Mouse (Mus musculus) liver, embryonic 16.5 days (tissue): ENCODE data around the gene Dgcr6. TPM values are rescaled to one million over a fixed set of nuclear protein-coding genes. Genes with fewer than 3 reads are reported as not detected.

ENCODE experiments used
- ATAC-seq: fragments of 200-750 bp; cut with Nextera tagmentation; 2 replicates; pipeline ENCODE4 v1.8.0; 2017; ENCODE audit warnings: low read depth, mild to moderate bottlenecking, moderate number of reproducible peaks, moderate library complexity
- H3K27ac ChIP-seq: fragments of 300-500 bp; sonication (generic); 2 replicates; pipeline ENCODE4 v1.5.1; 2014; ENCODE audit warnings: mild to moderate bottlenecking, low read length
- H3K27me3 ChIP-seq: fragments of 300-500 bp; sonication (generic); 2 replicates; pipeline ENCODE4 v1.6.1; 2014; ENCODE audit warnings: low read depth, low read length, mixed read lengths; ENCODE audit not compliant: control insufficient read depth, insufficient read depth
- H3K36me3 ChIP-seq: fragments of 300-500 bp; sonication (generic); 2 replicates; pipeline ENCODE4 v1.6.1; 2014; ENCODE audit warnings: mild to moderate bottlenecking; ENCODE audit not compliant: control insufficient read depth, insufficient read depth
- H3K4me1 ChIP-seq: fragments of 300-500 bp; sonication (generic); 2 replicates; pipeline ENCODE4 v1.6.1; 2014; ENCODE audit warnings: low read depth, low read length, mixed read lengths; ENCODE audit not compliant: control insufficient read depth
- H3K4me2 ChIP-seq: fragments of 300-500 bp; sonication (generic); 2 replicates; pipeline ENCODE4 v1.6.1; 2014; ENCODE audit warnings: low read depth, low read length, mixed read lengths
- H3K4me3 ChIP-seq: fragments of 300-500 bp; sonication (generic); 2 replicates; pipeline ENCODE4 v1.5.1; 2014; ENCODE audit warnings: low read depth, mild to moderate bottlenecking, low read length
- H3K9ac ChIP-seq: fragments of 300-500 bp; sonication (generic); 2 replicates; pipeline ENCODE4 v1.6.1; 2014; ENCODE audit warnings: low read depth, low read length
- H3K9me3 ChIP-seq: fragments of 300-500 bp; sonication (generic); replicated peaks from 2 replicates; pipeline ENCODE4 v1.6.1; 2016; ENCODE audit warnings: low read length; ENCODE audit not compliant: control insufficient read depth
- WGBS: fragments of 180-500 bp; shearing (Covaris S2); extraction: QIAGEN DNeasy Blood & Tissue Kit; methylation state at CpG from one replicate; pipeline ENCODE4 v1.1.7; 2014; ENCODE audit not compliant: insufficient replicate concordance; 5-methylcytosine and 5-hydroxymethylcytosine counted together
- polyA plus RNA-seq: library from polyadenylated mRNA; unstranded; fragments of >200 nt; fragmentation: Nextera tagmentation; extraction: Ambion mirVana; gene quantifications from 2 replicates; pipeline ENCODE4 v1.2.1, GENCODE M21; 2015

Gene Dgcr6
- polyA plus RNA-seq, 1 experiment from 2014 or later: 17.1 TPM

DNA sequence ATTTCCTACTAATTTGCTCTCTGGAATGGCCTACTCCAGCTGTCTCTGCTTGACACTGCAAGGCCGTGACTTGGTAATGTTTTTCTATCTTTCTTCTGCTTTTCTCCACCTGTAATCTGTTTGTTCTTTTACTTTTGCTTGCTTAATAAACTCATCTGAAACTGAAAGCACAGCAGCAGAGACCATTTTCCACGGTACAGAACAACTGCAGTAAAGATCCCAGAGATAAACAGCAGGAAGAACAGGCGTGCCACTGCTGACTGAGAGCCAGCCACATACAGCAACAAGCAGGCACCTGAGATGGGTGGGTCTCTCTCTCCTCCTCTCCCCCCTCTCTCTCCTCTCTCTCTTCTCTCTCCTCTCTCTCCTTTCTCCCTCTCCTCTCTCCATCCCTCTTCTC lies 22.5 kb downstream of the Dgcr6 start:
- Histone ChIP-seq H3K27me3 (no peaks in the 10 kb centered on the region), H3K4me3 (no peak overlapping the region), H3K4me1 (no peaks in the 10 kb centered on the region), H3K4me2 (no peak overlapping the region), H3K36me3 (no peaks in the 10 kb centered on the region), H3K27ac (no peak overlapping the region), H3K9me3 (no peaks in the 10 kb centered on the region), H3K9ac (no peak overlapping the region)
- 24% methylated on average over 3 of the region's 3 CpGs for WGBS
- no peak for ATAC-seq

DNA sequence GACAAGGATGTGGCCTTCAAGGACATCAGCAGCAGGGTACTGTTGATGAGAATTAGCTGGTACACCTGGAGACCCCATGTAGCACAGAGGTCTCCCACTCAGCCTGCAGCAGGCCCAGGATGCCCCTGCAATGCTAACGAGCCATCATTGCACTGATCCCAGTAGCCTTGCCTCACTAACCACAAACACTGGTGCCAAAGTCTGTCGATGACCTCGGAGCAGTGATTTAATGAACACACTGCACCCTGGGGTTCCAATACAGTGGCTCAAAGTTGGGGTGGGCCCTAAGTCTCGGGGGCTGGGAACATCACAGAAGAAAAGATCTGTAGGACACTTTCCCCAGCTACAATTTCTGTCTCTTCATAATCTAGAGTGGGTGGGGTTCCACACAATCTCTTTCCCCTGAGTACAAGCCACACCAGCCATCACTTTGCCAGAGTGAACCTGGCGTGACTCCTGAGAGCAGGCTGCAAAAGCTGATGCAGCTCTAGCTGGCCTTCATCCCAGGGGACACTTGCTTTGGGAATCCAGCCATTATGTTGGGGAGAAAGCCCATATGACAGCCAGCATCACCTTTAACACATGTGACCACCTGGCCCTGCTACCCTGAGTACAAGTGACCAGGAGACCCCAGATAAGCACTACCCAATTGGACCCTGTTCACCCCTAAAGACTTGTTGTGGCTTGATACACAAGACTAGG lies 25.8 kb downstream of the Dgcr6 start:
- no peak for ATAC-seq
- no peaks in the 10 kb centered on the region for H3K4me1 ChIP-seq

DNA sequence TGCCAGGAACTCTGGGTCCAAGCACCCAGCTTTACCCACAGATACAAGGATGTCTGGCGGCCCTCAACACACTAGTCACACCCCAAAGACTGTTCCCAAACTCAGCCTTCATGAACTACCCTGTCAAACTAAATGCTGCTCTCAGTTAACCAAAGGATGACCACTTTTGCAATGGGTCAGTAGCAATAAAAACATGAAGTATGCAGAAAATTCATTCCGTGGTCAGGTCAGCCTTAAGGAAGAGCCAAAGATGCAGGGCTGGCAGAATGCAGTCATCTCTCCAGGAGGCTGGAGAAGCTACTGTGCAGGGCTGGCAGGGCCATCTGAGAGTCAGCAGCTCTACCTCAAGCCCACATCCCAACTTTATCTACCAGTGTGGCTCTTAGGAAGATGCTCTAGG lies 26.6 kb downstream of the Dgcr6 start:
- H3K4me1 ChIP-seq: no peaks in the 10 kb centered on the region
- H3K9me3 ChIP-seq: no peaks in the 10 kb centered on the region
- no peaks in the 10 kb centered on the region for H3K27me3 ChIP-seq
- H3K4me2 ChIP-seq: no peak overlapping the region
- no peak overlapping the region for H3K9ac ChIP-seq
- no peak for ATAC-seq
- no peak overlapping the region for H3K4me3 ChIP-seq
- WGBS: 56% methylated on average over 2 of the region's 2 CpGs
- no peak overlapping the region for H3K27ac ChIP-seq
- H3K36me3 ChIP-seq: no peaks in the 10 kb centered on the region

More for the DNA sequence above, 25.8 kb downstream of the Dgcr6 start:
- Histone ChIP-seq H3K9ac (no peak overlapping the region), H3K4me3 (no peak overlapping the region), H3K9me3 (no peaks in the 10 kb centered on the region), H3K27me3 (no peaks in the 10 kb centered on the region), H3K4me2 (no peak overlapping the region), H3K36me3 (no peaks in the 10 kb centered on the region), H3K27ac (no peak overlapping the region)
- 65% methylated on average over 5 of the region's 5 CpGs for WGBS

DNA sequence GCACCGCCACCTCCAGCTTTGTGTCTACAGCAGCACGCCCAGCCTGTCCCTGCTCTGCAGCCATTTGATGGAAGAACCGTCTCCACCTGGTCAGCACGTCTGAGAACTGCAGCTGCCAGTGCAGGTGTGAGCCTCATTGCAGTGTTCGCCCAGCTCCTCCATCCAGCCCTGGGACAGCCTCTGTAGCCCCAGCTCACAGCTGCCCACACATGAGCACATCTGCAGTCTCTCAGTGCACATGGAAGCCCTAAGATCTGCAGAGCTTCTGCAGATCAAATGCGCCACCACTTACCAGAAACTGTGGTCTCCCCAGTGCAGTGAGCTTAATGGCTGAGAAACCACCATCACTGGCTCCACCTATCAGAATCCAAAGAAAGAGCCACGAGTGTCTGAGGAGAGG lies 27.5 kb downstream of the Dgcr6 start:
- Histone ChIP-seq H3K27me3 (no peaks in the 10 kb centered on the region), H3K9me3 (no peaks in the 10 kb centered on the region), H3K4me3 (no peak overlapping the region), H3K4me1 (no peaks in the 10 kb centered on the region), H3K9ac (no peak overlapping the region), H3K36me3 (no peaks in the 10 kb centered on the region), H3K4me2 (no peak overlapping the region), H3K27ac (no peak overlapping the region)
- ATAC-seq: no peak
- 68% methylated on average over 7 of the region's 7 CpGs for WGBS

DNA sequence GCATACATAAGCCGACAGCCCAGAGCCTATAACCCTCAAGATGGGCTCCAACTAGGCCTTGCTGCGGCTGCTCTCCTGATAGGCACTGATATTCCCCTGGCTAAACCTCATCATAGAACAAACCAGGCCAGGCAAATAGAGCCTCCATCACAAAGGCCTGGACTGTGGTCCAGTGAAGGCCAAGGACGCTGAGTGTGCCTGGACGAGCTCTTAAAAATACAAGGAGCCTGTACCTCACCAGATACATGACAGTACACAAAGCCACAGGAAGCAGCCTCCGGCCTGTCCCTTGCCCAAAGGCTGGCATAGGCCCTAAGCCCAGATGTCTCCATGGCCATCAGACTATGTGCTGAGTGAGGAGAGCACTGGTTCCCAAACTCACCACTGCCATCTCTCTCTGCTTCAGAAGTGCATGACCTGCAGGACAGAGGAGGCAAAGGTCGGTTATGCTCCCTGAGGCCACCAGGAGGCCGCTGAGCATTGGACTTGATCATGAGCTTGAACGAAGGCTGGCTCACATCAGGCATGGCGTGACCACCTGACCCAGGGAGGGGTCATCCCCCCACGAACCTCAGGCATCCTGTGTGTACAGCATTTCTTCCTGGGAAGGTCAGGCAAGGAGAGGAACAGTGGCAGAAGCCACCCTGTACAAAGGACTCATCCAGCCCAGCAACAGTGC lies 28.6 kb downstream of the Dgcr6 start:
- H3K9me3 ChIP-seq: no peaks in the 10 kb centered on the region
- ATAC-seq: no peak
- no peak overlapping the region for H3K4me3 ChIP-seq
- H3K9ac ChIP-seq: no peak overlapping the region
- no peaks in the 10 kb centered on the region for H3K27me3 ChIP-seq
- H3K4me1 ChIP-seq: no peaks in the 10 kb centered on the region
- no peak overlapping the region for H3K4me2 ChIP-seq
- H3K36me3 ChIP-seq: no peaks in the 10 kb centered on the region
- 58% methylated on average over 10 of the region's 10 CpGs for WGBS
- H3K27ac ChIP-seq: no peak overlapping the region

DNA sequence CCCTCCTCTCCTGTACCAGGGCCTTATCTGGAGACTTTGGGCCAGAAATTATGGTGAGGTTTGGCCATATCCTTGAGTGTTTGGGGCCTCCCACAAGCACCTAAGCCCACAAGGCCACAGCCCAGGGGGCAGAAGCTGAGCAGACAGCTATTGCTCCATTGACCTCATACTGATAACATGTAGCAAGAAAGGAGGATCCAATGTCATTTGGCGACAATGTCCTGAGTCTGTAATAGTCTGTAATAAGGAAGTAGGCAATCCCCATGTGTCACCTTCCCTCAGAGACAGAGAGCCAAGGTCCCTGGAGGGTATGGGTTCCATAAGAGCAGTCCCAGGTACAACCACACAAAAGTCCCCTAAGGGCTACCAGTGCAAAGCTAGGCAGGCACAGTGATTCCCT lies 29.6 kb downstream of the Dgcr6 start:
- no peak overlapping the region for H3K27ac ChIP-seq
- no peaks in the 10 kb centered on the region for H3K4me1 ChIP-seq
- WGBS: 39% methylated on average over 1 of the region's 1 CpGs
- no peak overlapping the region for H3K4me3 ChIP-seq
- H3K9me3 ChIP-seq: no peaks in the 10 kb centered on the region
- no peak overlapping the region for H3K4me2 ChIP-seq
- peaks cover 2% of the 10 kb centered on the region; the same call in 1 of the 2 replicates for H3K27me3 ChIP-seq
- ATAC-seq: no peak
- H3K9ac ChIP-seq: no peak overlapping the region
- H3K36me3 ChIP-seq: no peaks in the 10 kb centered on the region

DNA sequence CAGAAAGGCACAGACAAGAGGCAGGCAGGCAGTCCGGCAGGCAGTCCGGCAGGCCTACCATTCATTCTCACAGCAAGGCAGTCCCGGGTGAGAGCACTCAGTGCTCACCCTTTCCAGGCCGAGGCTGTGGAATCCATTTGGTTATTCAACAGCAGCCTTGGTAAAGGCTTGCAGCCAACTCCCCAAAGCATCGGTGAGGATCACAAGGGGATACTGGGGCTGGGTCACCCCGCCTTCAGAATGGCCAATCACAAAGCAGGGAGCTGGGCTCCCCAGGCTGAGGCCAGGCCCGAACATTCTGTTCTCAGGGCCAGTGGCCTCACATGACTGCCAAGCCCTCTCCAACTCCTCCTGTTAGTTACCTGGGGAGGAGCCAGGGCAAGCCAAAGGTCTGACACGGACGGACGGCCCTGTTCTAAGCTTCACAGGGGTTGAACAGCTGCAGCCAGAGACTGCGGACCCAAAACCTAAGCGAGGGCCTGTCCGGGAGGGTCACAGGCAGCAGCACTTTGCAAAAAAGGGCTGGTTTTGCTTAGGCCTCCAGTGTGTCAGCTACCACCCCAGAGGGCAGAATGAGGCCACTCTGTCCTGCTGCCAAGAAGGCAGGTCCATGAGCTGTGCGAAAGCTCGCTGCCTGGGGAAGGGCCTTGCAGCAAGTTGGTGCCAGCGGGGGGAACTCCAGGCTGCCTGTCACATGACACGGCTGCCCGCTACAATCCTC lies 30.7 kb downstream of the Dgcr6 start:
- no peak overlapping the region for H3K4me2 ChIP-seq
- no peak overlapping the region for H3K4me3 ChIP-seq
- no peak overlapping the region for H3K27ac ChIP-seq
- ATAC-seq: no peak
- no peaks in the 10 kb centered on the region for H3K36me3 ChIP-seq
- no peak overlapping the region for H3K9ac ChIP-seq
- 76% methylated on average over 18 of the region's 18 CpGs for WGBS
- peaks cover 11% of the 10 kb centered on the region for H3K27me3 ChIP-seq
- no peaks in the 10 kb centered on the region for H3K4me1 ChIP-seq
- no peaks in the 10 kb centered on the region for H3K9me3 ChIP-seq

DNA sequence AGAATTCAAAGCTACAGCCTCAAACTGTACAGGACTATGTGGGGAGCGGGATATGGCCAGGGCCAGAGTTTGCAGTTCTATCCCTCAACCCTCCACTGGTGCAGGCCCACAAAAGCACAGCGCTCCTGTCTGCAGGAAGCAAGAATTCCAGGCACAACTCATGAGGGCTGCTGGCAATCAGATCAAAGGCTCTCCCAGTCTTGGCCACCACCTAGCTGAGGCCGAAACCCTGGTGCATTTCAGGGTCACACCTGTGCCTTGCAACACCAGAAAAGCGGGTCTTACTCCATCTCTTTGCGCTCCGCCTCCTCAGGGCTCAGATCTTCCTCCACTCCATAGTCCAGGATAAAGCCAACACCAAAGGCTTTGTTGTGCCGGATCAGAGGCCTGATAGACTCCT lies 31.6 kb downstream of the Dgcr6 start:
- Histone ChIP-seq H3K4me2 (no peak overlapping the region), H3K36me3 (no peaks in the 10 kb centered on the region), H3K4me3 (no peak overlapping the region), H3K9me3 (no peaks in the 10 kb centered on the region), H3K27ac (no peak overlapping the region), H3K9ac (no peak overlapping the region), H3K4me1 (no peaks in the 10 kb centered on the region), H3K27me3 (peaks cover 17% of the 10 kb centered on the region)
- 71% methylated on average over 7 of the region's 7 CpGs for WGBS
- no peak for ATAC-seq

DNA sequence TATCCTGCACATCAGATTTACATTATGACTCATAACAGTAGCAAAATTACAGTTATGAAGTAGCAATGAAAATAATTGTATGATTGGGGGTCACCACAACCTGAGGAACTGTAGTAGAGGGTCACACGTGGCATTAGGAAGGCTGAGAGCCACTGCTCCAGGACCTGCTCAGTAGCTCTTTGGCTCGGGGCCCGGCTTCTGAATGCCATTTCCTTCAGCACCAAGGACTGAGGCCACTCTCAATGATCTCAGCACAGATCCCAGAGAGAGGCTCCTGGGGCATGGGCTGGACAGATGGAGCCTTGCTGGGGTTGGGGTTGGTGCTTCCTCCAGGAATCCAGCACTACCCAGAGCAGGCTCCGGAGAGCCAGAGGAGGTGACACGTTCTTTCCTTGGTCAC lies 34.4 kb downstream of the Dgcr6 start:
- Histone ChIP-seq H3K4me3 (no peak overlapping the region), H3K4me2 (no peak overlapping the region), H3K27me3 (peaks cover 22% of the 10 kb centered on the region), H3K27ac (no peak overlapping the region), H3K9me3 (no peaks in the 10 kb centered on the region), H3K4me1 (no peaks in the 10 kb centered on the region), H3K9ac (no peak overlapping the region), H3K36me3 (no peaks in the 10 kb centered on the region)
- WGBS: 73% methylated on average over 5 of the region's 5 CpGs
- ATAC-seq: no peak
